Mouse (Mus musculus) MEL (cell line): ENCODE data around the gene Gfra1. TPM values are rescaled to one million over a fixed set of nuclear protein-coding genes. Genes with fewer than 3 reads are reported as not detected.

Source experiments
- DNase-seq: peaks from one replicate; pipeline ENCODE4 v3.0.0; 2011; ENCODE audit warnings: low read depth, low spot score
- H3K27ac ChIP-seq: 2 replicates; pipeline ENCODE4 v1.5.1; 2012; ENCODE audit warnings: low read depth, mild to moderate bottlenecking, control low read depth, low read length, moderate library complexity; ENCODE audit not compliant: control insufficient read depth
- H3K27me3 ChIP-seq, 2 experiments: fragments of 150-350 bp in 1 of 2; sonication (generic) in 1 of 2; 2 replicates each; pipeline ENCODE4 v1.6.1; 2012; ENCODE audit warnings: low read length in 2 of 2, mild to moderate bottlenecking in 2 of 2, improper control_type of control experiment in 1 of 2, moderate library complexity in 1 of 2; ENCODE audit not compliant: insufficient read depth in 2 of 2, control insufficient read depth in 1 of 2
- H3K36me3 ChIP-seq, 2 experiments: 2 replicates each; pipeline ENCODE4 v1.6.1; 2012 to 2014; ENCODE audit warnings: low read length in 2 of 2, improper control_type of control experiment in 1 of 2, inconsistent platforms in 1 of 2, mild to moderate bottlenecking in 1 of 2; ENCODE audit not compliant: insufficient read depth in 2 of 2, control insufficient read depth in 1 of 2
- H3K4me1 ChIP-seq, 2 experiments: fragments of 150-350 bp in 1 of 2; sonication (generic) in 1 of 2; 2 replicates each; pipeline ENCODE4 v1.6.1; 2012; ENCODE audit warnings: low read length in 2 of 2, improper control_type of control experiment in 1 of 2, mild to moderate bottlenecking in 1 of 2; ENCODE audit not compliant: insufficient read depth in 2 of 2, control insufficient read depth in 1 of 2
- H3K4me3 ChIP-seq, 2 experiments: fragments of 150-350 bp in 1 of 2; sonication (generic) in 1 of 2; 2 replicates each; pipeline ENCODE4 v1.5.1; 2012; ENCODE audit warnings: low read depth in 2 of 2, low read length in 2 of 2, mild to moderate bottlenecking in 2 of 2, moderate library complexity in 2 of 2, control low read depth in 1 of 2, improper control_type of control experiment in 1 of 2; ENCODE audit not compliant: control insufficient read depth in 1 of 2, insufficient read depth in 1 of 2
- H3K79me2 ChIP-seq: 2 replicates; pipeline ENCODE4 v1.6.1; 2012; ENCODE audit warnings: mild to moderate bottlenecking, low read length, moderate library complexity; ENCODE audit not compliant: control insufficient read depth, poor library complexity, insufficient read depth
- H3K9ac ChIP-seq: 2 replicates; pipeline ENCODE4 v1.6.1; 2012; ENCODE audit warnings: low read depth, mild to moderate bottlenecking, control low read depth, low read length, moderate library complexity; ENCODE audit not compliant: control insufficient read depth, poor library complexity, severe bottlenecking
- H3K9me3 ChIP-seq: fragments of 150-350 bp; sonication (generic); replicated peaks from 2 replicates; pipeline ENCODE4 v1.6.1; 2012; ENCODE audit warnings: mild to moderate bottlenecking, low read length, improper control_type of control experiment, moderate library complexity; ENCODE audit not compliant: insufficient read depth
- BHLHE40 ChIP-seq: IDR thresholded peaks from 2 replicates; pipeline ENCODE4 v1.6.1; 2012; ENCODE audit warnings: low read depth, mild to moderate bottlenecking, inconsistent platforms, low read length, improper control_type of control experiment, borderline replicate concordance
- CHD1 ChIP-seq: IDR thresholded peaks from 2 replicates; pipeline ENCODE4 v1.6.1; 2012; ENCODE audit warnings: low read depth, mild to moderate bottlenecking, inconsistent platforms, low read length, improper control_type of control experiment
- E2F4 ChIP-seq: IDR thresholded peaks from 2 replicates; pipeline ENCODE4 v1.6.1; 2011; ENCODE audit warnings: low read depth, low read length, improper control_type of control experiment, borderline replicate concordance
- ELF1 ChIP-seq: IDR thresholded peaks from 2 replicates; pipeline ENCODE4 v1.6.1; 2014; ENCODE audit warnings: low read depth, mild to moderate bottlenecking, inconsistent platforms, low read length, improper control_type of control experiment, moderate library complexity
- EP300 ChIP-seq, 2 experiments: IDR thresholded peaks; 2 replicates each; pipeline ENCODE4 v1.6.1; 2011; ENCODE audit warnings: improper control_type of control experiment in 2 of 2, low read length in 2 of 2, low read depth in 1 of 2, mild to moderate bottlenecking in 1 of 2
- GABPA ChIP-seq: IDR thresholded peaks from 2 replicates; pipeline ENCODE4 v1.6.1; 2012; ENCODE audit warnings: low read depth, mild to moderate bottlenecking, inconsistent platforms, low read length, improper control_type of control experiment, moderate library complexity
- GATA1 ChIP-seq: IDR thresholded peaks from 2 replicates; pipeline ENCODE4 v1.6.1; 2011; ENCODE audit warnings: low read depth, low read length, improper control_type of control experiment
- HCFC1 ChIP-seq: IDR thresholded peaks from 2 replicates; pipeline ENCODE4 v1.6.1; 2012; ENCODE audit warnings: low read depth, mild to moderate bottlenecking, inconsistent platforms, low read length, improper control_type of control experiment, moderate library complexity
- KAT2A ChIP-seq: conservative IDR thresholded peaks from 2 replicates; pipeline ENCODE4 v1.6.1; 2012; ENCODE audit warnings: low read depth, low read length, improper control_type of control experiment, inconsistent platforms
- MAFK ChIP-seq: IDR thresholded peaks from 2 replicates; pipeline ENCODE4 v1.6.1; 2011; ENCODE audit warnings: low read depth, mild to moderate bottlenecking, low read length, improper control_type of control experiment, borderline replicate concordance
- MAX ChIP-seq: IDR thresholded peaks from 2 replicates; pipeline ENCODE4 v1.6.1; 2011; ENCODE audit warnings: low read length, improper control_type of control experiment
- MEF2A ChIP-seq: IDR thresholded peaks from 2 replicates; pipeline ENCODE4 v1.6.1; 2014; ENCODE audit warnings: low read depth, mild to moderate bottlenecking, inconsistent platforms, low read length, improper control_type of control experiment; ENCODE audit not compliant: poor library complexity, insufficient replicate concordance, severe bottlenecking; ENCODE audit errors: extremely low read depth
- MXI1 ChIP-seq: IDR thresholded peaks from 2 replicates; pipeline ENCODE4 v1.6.1; 2011; ENCODE audit warnings: mild to moderate bottlenecking, low read depth, low read length, improper control_type of control experiment
- MYB ChIP-seq: IDR thresholded peaks from 2 replicates; pipeline ENCODE4 v1.6.1; 2011; ENCODE audit warnings: mild to moderate bottlenecking, low read depth, low read length, improper control_type of control experiment
- NELFE ChIP-seq: IDR thresholded peaks from 2 replicates; pipeline ENCODE4 v1.6.1; 2011; ENCODE audit warnings: low read depth, low read length, improper control_type of control experiment
- POLR2A ChIP-seq, 2 experiments: IDR thresholded peaks; 2 replicates each; pipeline ENCODE4 v1.6.1; 2011 to 2012; ENCODE audit warnings: low read length in 2 of 2, mild to moderate bottlenecking in 2 of 2, control low read depth in 1 of 2, improper control_type of control experiment in 1 of 2, low read depth in 1 of 2, moderate library complexity in 1 of 2; ENCODE audit not compliant: control insufficient read depth in 1 of 2, insufficient read depth in 1 of 2, poor library complexity in 1 of 2
- POLR2AphosphoS5 ChIP-seq: IDR thresholded peaks from 2 replicates; pipeline ENCODE4 v1.6.1; 2012; ENCODE audit warnings: low read depth, borderline replicate concordance, mild to moderate bottlenecking, inconsistent platforms, low read length, moderate library complexity, mixed read lengths
- RAD21 ChIP-seq: IDR thresholded peaks from 2 replicates; pipeline ENCODE4 v1.6.1; 2011; ENCODE audit warnings: mild to moderate bottlenecking, low read depth, low read length, improper control_type of control experiment
- SIN3A ChIP-seq: IDR thresholded peaks from 2 replicates; pipeline ENCODE4 v1.6.1; 2012; ENCODE audit warnings: low read length, improper control_type of control experiment, inconsistent platforms
- TAL1 ChIP-seq: IDR thresholded peaks from 2 replicates; pipeline ENCODE4 v1.6.1; 2012; ENCODE audit warnings: mild to moderate bottlenecking, inconsistent platforms, low read length, moderate library complexity, mixed read lengths
- UBTF ChIP-seq: IDR thresholded peaks from 2 replicates; pipeline ENCODE4 v1.6.1; 2012; ENCODE audit warnings: low read depth, mild to moderate bottlenecking, inconsistent platforms, low read length, improper control_type of control experiment, moderate library complexity, borderline replicate concordance; ENCODE audit not compliant: insufficient read depth
- USF1 ChIP-seq: IDR thresholded peaks from 2 replicates; pipeline ENCODE4 v1.6.1; 2014; ENCODE audit warnings: low read depth, mild to moderate bottlenecking, inconsistent platforms, low read length, improper control_type of control experiment, moderate library complexity
- USF2 ChIP-seq, 2 experiments: IDR thresholded peaks; 2 replicates each; pipeline ENCODE4 v1.6.1; 2011 to 2012; ENCODE audit warnings: improper control_type of control experiment in 2 of 2, low read length in 2 of 2, borderline replicate concordance in 1 of 2, inconsistent platforms in 1 of 2, low read depth in 1 of 2, mild to moderate bottlenecking in 1 of 2; ENCODE audit not compliant: insufficient read depth in 1 of 2
- ZKSCAN1 ChIP-seq: IDR thresholded peaks from 2 replicates; pipeline ENCODE4 v1.6.1; 2012; ENCODE audit warnings: low read depth, mild to moderate bottlenecking, inconsistent platforms, low read length, improper control_type of control experiment, moderate library complexity
- polyA plus RNA-seq, 2 experiments: library from polyadenylated mRNA; stranded (reverse) in 1 of 2; unstranded in 1 of 2; fragments of >175 nt in 1 of 2; fragments of >200 nt in 1 of 2; gene quantifications; 2 replicates each; pipeline versions ENCODE4 v1.2.1 to v1.2.4; 2012; ENCODE audit warnings: low replicate concordance in 2 of 2, low read depth in 1 of 2; ENCODE audit not compliant: insufficient read length in 2 of 2, insufficient read depth in 1 of 2, missing spikeins in 1 of 2
- total RNA-seq: library from RNA; depleted of rRNA; stranded (reverse); fragments of 300-350 nt; gene quantifications from 2 replicates; pipeline ENCODE4 v1.2.3, GENCODE M21; 2012

Gfra1 gene
- total and polyA plus RNA-seq, 3 experiments = not detected

DNA sequence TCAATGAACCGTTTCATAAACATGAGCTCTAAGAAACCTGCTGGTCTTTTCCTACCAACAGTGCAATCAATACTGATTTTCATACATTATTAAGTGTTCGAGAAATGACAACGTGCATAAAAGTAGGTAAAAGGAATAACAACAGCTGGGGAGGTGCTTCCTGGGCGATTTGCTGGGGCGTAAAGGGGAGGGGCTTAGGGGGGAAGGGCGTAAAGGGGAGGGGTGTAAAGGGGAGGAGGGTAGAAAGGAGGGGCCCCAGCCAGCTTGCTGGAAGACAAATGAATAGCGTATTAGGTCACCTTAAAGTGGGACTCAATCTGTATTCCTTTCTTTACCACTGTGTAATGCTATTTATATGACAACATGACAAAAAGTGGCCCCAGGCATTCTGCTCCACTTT lies 13.9 kb downstream of the Gfra1 start:
- H3K4me3 ChIP-seq = no peak overlapping the region
- H3K36me3 ChIP-seq = no peaks in the 10 kb centered on the region
- H3K27me3 ChIP-seq = no peaks in the 10 kb centered on the region
- no peak overlapping the region for H3K9ac ChIP-seq
- H3K27ac ChIP-seq = no peak overlapping the region
- no peaks in the 10 kb centered on the region for H3K4me1 ChIP-seq
- no peak for DNase-seq
- no peak for TF ChIP-seq TAL1
- TF ChIP-seq ZKSCAN1 = no peak
- no peak for TF ChIP-seq MEF2A
- no peak for TF ChIP-seq POLR2A (IDR thresholded peaks at IDR 0.05; ENCODE audit: control insufficient read depth in 1 of 2, insufficient read depth in 1 of 2, low read depth in 1 of 2, low read length in 2 of 2, poor library complexity in 1 of 2)
- TF ChIP-seq USF1 = no peak
- TF ChIP-seq KAT2A = no peak
- TF ChIP-seq EP300 (IDR thresholded peaks at IDR 0.05; ENCODE audit: low read depth in 1 of 2, low read length in 2 of 2) = no peak
- no peak for TF ChIP-seq BHLHE40
- TF ChIP-seq GATA1 = no peak
- no peak for TF ChIP-seq SIN3A
- no peak for TF ChIP-seq MAFK
- no peak for TF ChIP-seq MAX
- no peak for TF ChIP-seq POLR2AphosphoS5
- TF ChIP-seq NELFE = no peak
- no peak for TF ChIP-seq RAD21
- H3K79me2 ChIP-seq = no peaks in the 10 kb centered on the region
- no peaks in the 10 kb centered on the region for H3K9me3 ChIP-seq

DNA sequence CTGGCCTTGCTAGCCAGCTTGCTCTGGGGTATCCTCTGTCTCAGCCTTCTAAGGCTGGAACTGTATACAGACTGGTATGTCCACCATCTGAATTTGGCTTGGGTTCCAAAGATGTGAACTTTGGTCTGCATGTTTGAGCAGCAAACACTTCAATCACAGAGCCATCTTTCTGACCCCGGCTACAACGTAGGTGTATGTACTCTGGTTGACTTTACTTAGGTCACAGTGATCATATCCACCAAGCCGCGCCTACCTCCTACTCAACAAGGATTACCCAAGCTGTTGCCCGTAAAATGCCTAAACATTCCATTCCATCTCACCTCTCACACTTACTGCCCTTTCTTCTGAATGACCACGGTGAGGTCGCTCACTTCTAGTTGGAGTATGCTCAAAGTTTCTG lies 14.5 kb downstream of the Gfra1 start:
- H3K9me3 ChIP-seq = no peaks in the 10 kb centered on the region
- TF ChIP-seq ZKSCAN1 (no peak), GABPA (no peak), MAX (no peak), POLR2AphosphoS5 (no peak), NELFE (no peak), MYB (no peak), ELF1 (no peak), POLR2A (IDR thresholded peaks at IDR 0.05; ENCODE audit: control insufficient read depth in 1 of 2, insufficient read depth in 1 of 2, low read depth in 1 of 2, low read length in 2 of 2, poor library complexity in 1 of 2) (no peak), E2F4 (no peak), USF2 (IDR thresholded peaks at IDR 0.05; ENCODE audit: borderline replicate concordance in 1 of 2, insufficient read depth in 1 of 2, low read depth in 1 of 2, low read length in 2 of 2) (no peak), CHD1 (no peak), USF1 (no peak), MXI1 (no peak), TAL1 (no peak), UBTF (no peak), BHLHE40 (no peak), HCFC1 (no peak), KAT2A (no peak)

More for the DNA sequence above, 14.5 kb downstream of the Gfra1 start:
- Histone ChIP-seq H3K79me2 (no peaks in the 10 kb centered on the region), H3K36me3 (no peaks in the 10 kb centered on the region), H3K4me3 (no peak overlapping the region), H3K27me3 (no peaks in the 10 kb centered on the region), H3K4me1 (no peaks in the 10 kb centered on the region), H3K9ac (no peak overlapping the region), H3K27ac (no peak overlapping the region)
- no peak for DNase-seq
